Mouse (Mus musculus) E14TG2a.4 (cell line): ENCODE results near the gene Mipol1.

Experiments used
- H3K27me3 ChIP-seq: 2 replicates; pipeline ENCODE4 v1.6.1; 2014; ENCODE audit warnings: low read length, control low read depth; ENCODE audit not compliant: insufficient read depth
- H3K36me3 ChIP-seq: 2 replicates; pipeline ENCODE4 v1.6.1; 2014; ENCODE audit warnings: low read length, control low read depth; ENCODE audit not compliant: insufficient read depth
- H3K4me1 ChIP-seq: replicated peaks from 2 replicates; pipeline ENCODE4 v1.6.1; 2014; ENCODE audit warnings: low read depth, low read length, control low read depth
- H3K4me3 ChIP-seq: replicated peaks from 2 replicates; pipeline ENCODE4 v1.5.1; 2014; ENCODE audit warnings: mild to moderate bottlenecking, low read length
- H3K9me3 ChIP-seq: 2 replicates; pipeline ENCODE4 v1.6.1; 2014; ENCODE audit warnings: low read length, control low read depth
- CTCF ChIP-seq: conservative IDR thresholded peaks from 2 replicates; pipeline ENCODE4 v1.5.1; 2014; ENCODE audit warnings: low read length
- NANOG ChIP-seq: IDR thresholded peaks from 2 replicates; pipeline ENCODE4 v1.6.1; 2014; ENCODE audit warnings: borderline replicate concordance, low read length, mixed read lengths
- POU5F1 ChIP-seq: IDR thresholded peaks from 2 replicates; pipeline ENCODE4 v1.6.1; 2014; ENCODE audit warnings: low read length, borderline replicate concordance

The Mipol1 gene

DNA sequence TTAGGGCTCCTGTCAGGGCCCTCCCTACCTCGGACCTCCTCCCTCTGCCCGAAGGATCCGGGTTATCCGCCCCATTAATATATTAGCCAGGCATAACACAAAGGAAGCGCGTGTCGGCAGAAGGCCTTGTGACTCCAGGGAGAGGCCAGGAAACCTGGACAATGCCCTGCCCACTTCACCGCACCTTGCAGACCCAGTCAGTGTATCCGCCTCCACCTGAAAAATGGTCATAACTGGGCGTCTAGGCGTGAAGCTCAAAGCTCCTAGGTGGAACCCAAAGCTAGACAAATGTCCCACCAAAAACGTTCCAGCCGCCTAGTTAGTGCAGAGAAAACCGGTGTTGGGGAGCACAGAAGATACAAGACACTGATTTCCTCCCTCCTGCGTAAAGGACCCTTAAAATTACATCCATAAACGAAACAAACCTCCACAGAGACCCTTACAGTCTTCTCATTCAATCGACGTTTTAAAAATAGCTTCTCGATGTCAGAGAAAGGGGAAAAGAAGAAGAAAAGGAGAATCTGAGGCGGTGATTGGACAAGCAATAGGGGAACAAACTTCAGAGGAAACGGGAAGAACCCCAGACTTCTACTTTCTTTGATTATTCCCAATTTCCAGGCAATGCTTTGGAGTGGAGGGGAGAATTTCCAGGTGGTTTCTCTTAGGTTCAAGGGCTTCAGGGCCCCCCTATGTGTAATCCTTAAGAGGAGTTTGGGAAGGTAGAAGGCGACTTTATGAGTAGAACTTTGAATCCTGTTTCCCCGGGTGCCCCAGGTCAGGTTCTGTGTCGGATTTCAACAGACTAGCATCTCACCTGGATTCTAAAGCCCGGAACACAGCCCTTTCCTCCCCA is 306.1 kb downstream of the Mipol1 start:
- H3K36me3 ChIP-seq: no peaks in the 10 kb centered on the region
- TF ChIP-seq NANOG (no peak), POU5F1 (no peak), CTCF (no peak)
- H3K9me3 ChIP-seq: no peaks in the 10 kb centered on the region
- peaks cover 38% of the 10 kb centered on the region for H3K4me1 ChIP-seq
- H3K4me3 ChIP-seq: 0 out of 2 replicates have a peak overlapping the region, but pooled peaks have one; percentile 3
- H3K27me3 ChIP-seq: peaks cover 90% of the 10 kb centered on the region

DNA sequence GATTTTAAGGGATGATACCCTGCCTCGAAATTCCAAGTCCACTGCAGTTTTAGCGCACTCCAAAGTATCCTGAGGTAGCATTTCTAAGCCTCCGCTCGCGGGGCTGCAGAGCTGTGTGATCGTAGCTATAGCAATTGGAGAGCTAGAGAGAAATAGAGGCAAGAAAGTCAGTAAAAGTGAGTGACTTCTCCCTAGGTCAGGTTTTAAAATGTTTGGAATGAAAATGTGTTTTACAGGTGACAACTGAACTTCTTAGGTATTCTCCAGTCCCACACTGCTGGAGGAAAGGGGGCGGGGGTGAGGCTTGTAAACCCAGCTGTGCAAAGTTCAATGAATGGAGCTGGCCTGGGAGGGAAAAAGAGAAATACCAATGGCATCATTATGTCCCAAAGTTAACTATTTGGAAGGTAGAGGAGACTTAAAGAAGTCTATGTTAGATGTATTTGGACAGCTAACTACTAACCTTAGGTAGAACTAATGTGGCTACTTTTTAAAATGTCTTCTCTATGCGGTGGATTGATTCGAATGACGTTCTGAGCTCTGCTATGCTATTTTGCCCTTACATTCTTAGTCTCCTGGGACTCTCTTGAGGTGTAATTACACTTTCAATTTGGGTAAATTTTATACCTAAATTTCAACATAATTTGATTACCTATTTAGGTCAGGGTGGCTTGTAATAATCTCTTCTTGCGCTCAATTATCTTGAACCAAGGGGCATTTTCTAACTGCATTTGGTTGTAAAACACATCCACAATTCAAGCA is 306.9 kb downstream of the Mipol1 start:
- Histone ChIP-seq H3K4me1 (peaks cover 41% of the 10 kb centered on the region), H3K9me3 (no peaks in the 10 kb centered on the region), H3K36me3 (no peaks in the 10 kb centered on the region), H3K27me3 (peaks cover 90% of the 10 kb centered on the region), H3K4me3 (no peak overlapping the region)
- TF ChIP-seq CTCF (no peak), NANOG (no peak), POU5F1 (no peak)

DNA sequence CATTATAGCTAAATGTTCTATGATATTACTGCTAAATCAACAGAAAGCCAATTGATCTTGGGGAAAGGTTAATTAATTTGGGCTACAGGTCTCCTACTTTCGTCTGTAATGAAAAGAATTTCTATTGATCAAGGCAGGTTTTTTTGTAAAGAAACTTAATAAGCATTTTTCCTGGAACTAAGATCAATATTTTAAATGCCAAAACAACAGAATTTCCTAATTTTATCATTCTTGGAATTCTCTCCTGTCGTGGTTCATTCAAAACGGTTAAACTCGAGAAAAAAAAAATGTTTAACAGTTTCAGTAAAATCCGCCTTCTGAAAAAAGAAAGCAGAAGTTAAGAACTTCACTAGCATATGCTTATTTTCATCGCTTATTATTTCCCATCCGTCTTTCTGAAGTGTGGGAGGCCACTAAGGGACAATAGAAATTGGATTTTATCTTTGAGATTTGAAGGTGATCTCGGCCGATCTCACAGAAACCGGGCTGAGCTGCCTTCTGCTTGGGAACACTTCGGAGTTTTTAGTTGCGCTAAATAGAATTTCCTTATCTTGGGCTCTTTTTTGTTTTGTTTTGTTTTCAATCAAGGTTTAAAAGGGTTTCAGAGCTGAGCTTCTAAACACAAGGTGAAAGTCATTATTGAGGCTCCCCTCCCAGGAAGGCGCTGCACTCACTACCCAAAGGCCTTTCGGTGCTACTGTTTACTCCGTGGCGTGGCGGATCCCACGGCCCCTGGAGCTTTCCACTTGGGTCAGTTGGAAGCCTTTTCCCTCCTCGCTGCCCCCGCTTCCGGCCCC is 307.8 kb downstream of the Mipol1 start:
- TF ChIP-seq CTCF (no peak), NANOG (no peak), POU5F1 (no peak)
- no peaks in the 10 kb centered on the region for H3K36me3 ChIP-seq
- peak overlapping the region; percentile 76 for H3K4me3 ChIP-seq
- H3K9me3 ChIP-seq: no peaks in the 10 kb centered on the region
- peaks cover 90% of the 10 kb centered on the region for H3K27me3 ChIP-seq
- peaks cover 42% of the 10 kb centered on the region for H3K4me1 ChIP-seq

DNA sequence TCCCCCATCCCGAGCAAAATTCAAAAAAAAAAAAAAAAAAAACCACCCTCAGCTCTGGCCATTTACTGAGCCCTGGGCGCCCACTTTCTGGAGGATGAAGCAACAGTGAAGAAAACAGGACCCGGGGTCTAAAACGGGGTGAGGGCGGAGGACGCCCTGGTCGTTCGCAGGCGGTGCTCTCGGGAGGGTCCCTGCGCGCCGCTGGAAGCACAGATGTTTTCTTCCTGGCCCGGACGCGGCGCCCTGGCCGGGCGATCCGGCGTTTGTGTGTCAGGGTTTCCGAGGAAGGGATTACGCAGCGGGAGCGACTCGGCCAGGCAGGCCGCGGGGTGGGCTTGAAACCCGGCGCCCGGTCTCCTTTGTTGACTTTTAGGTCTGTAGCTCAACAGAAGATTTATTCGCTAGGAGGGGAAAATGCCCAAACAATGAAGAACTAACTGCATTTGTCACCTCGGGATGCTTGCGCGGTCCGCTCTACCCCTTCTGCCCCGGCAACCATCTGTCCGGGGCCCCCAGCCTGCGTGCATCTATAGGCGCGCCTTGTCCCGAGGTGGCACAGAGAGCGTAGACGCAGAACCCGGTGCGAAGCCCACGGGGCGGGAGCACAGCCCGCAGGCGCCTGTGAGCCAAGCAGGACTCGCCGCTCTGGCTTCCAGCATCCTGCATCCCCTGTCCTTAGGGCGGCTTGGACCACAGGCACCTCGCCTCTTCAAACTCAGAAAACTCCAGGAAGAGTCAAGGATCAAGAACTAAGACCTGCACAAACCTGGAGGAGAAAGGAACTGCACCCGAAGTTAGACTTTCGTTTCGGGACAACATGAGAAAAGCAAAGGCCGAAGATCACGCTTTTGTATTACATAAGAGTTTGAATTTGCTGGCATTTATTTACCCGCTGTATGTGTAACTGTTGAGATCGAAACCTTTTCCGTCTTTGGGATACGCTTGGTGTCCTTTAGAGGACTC is 308.6 kb downstream of the Mipol1 start:
- no peaks in the 10 kb centered on the region for H3K9me3 ChIP-seq
- H3K4me1 ChIP-seq: peaks cover 48% of the 10 kb centered on the region
- H3K4me3 ChIP-seq: peak overlapping the region; percentile 76
- peaks cover 90% of the 10 kb centered on the region for H3K27me3 ChIP-seq
- no peaks in the 10 kb centered on the region for H3K36me3 ChIP-seq
- TF ChIP-seq POU5F1 (no peak), CTCF (no peak), NANOG (no peak)

DNA sequence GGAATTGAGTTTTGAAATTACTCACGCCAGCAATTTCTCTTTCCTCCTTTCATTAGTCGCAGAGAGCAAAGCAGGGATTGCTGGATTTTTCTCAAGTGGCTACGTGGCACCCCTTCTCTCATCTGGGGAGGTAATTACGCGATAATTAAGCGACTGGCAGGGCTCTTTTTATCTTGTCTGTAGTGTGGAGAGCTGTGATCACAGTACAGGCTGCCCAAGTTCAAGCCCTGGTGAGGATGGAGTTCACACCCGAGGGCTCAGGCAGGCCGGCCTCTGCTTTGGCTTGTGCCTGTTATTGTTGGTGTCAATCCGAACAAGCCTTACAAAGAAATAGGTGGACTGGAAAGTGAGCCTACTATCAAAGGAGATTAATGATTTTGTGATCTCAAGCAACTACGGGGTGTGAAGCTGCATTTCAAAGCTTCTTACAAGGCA is 309.3 kb downstream of the Mipol1 start:
- Histone ChIP-seq H3K27me3 (peaks cover 90% of the 10 kb centered on the region), H3K4me1 (peaks cover 45% of the 10 kb centered on the region), H3K9me3 (no peaks in the 10 kb centered on the region), H3K4me3 (peak overlapping the region; percentile 76; the same call in 1 of the 2 replicates), H3K36me3 (no peaks in the 10 kb centered on the region)
- TF ChIP-seq NANOG (no peak), POU5F1 (no peak), CTCF (no peak)

DNA sequence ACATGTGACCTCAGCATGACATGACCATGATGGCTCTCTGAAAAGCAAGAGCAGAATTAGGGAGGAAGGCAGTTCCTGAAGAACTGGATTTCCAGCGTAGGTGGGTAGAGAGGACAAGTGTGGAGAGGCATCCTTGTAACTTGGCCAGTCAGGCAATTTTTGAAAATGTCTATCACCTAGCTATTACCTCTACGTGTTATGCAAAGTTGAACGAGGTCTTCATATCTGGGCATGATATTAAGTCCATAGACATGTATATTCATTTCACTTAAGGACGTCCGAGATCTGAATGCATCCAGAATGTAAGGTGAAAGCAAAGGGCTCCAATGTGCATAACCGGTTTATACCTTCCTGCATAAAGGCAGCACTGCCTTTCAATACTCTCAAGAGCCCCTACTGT is 310.9 kb downstream of the Mipol1 start:
- TF ChIP-seq NANOG (no peak), CTCF (no peak), POU5F1 (no peak)
- Histone ChIP-seq H3K36me3 (no peaks in the 10 kb centered on the region), H3K9me3 (no peaks in the 10 kb centered on the region), H3K27me3 (peaks cover 86% of the 10 kb centered on the region), H3K4me3 (no peak overlapping the region), H3K4me1 (peaks cover 36% of the 10 kb centered on the region)

DNA sequence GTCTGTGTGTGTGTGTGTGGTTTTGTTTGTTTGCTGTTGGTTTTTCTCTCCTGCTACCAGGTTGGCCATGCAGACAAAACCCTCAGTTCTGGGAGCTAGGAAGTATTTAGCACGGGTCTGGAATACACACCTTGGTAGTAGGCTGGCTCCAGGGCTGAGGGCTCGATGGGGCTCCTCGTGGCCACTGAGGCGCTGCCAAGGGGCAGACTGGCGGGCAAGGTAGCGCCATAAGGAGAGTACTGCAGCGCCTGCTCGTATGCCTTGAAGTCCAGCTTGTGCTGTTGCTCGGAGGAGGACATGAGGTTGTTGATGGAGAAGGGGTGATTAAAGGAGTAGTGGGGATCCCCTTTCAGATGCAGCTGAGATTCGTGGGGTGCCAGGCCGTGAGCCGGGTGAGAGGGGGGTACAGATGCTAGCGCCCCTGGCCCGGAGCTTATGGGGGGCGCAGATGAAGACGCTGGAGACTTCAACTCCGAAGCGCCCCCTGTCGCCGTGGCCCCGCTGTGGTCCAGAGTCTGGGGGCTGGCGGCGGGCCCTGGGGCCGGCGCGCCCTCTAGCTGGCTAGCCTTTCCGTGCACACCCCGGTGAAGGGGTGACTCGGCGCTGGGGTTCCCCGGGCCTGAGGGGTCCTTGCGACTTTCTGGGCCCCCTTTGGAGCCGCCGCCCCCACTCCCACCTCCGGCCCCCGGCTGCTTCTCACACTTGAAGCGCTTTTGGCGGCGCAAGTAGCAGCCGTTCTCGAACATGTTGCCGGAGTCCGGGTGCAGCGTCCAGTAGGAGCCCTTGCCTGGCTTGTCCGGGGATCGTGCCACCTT is 311.9 kb downstream of the Mipol1 start:
- Histone ChIP-seq H3K27me3 (peaks cover 86% of the 10 kb centered on the region), H3K9me3 (no peaks in the 10 kb centered on the region), H3K36me3 (no peaks in the 10 kb centered on the region), H3K4me3 (peak overlapping the region; percentile 74), H3K4me1 (peaks cover 37% of the 10 kb centered on the region)
- TF ChIP-seq CTCF (no peak), POU5F1 (no peak), NANOG (no peak)
